Mouse (Mus musculus) midbrain, postnatal 0 days (tissue): ENCODE data around the gene Cav1. TPM values are rescaled to one million over a fixed set of nuclear protein-coding genes. Genes with fewer than 3 reads are reported as not detected.

ENCODE experiments used
- ATAC-seq: fragments of 200-750 bp; cut with Nextera tagmentation; 2 replicates; pipeline ENCODE4 v1.8.0; 2017; ENCODE audit warnings: moderate number of reproducible peaks, mild to moderate bottlenecking, moderate TSS enrichment, moderate library complexity; ENCODE audit not compliant: low FRiP score
- DNase-seq: peaks from one replicate; pipeline ENCODE4 v3.0.0-alpha.2; 2015; ENCODE audit warnings: low spot score
- H3K27ac ChIP-seq: fragments of 300-500 bp; sonication (generic); 2 replicates; pipeline ENCODE4 v1.5.1; 2014; ENCODE audit warnings: low read depth, mild to moderate bottlenecking, low read length, mixed read lengths
- H3K27me3 ChIP-seq: fragments of 300-500 bp; sonication (generic); 2 replicates; pipeline ENCODE4 v1.6.1; 2014; ENCODE audit warnings: low read length, control low read depth, mixed read lengths; ENCODE audit not compliant: insufficient read depth
- H3K36me3 ChIP-seq: fragments of 300-500 bp; sonication (generic); 2 replicates; pipeline ENCODE4 v1.6.1; 2014; ENCODE audit warnings: low read length, control low read depth, mixed read lengths; ENCODE audit not compliant: insufficient read depth
- H3K4me1 ChIP-seq: fragments of 300-500 bp; sonication (generic); 2 replicates; pipeline ENCODE4 v1.6.1; 2014; ENCODE audit warnings: mild to moderate bottlenecking, control low read depth, antibody characterized with exemption, low read length, mixed read lengths; ENCODE audit not compliant: insufficient read depth
- H3K4me2 ChIP-seq: fragments of 300-500 bp; sonication (generic); 2 replicates; pipeline ENCODE4 v1.6.1; 2014; ENCODE audit warnings: low read depth, mild to moderate bottlenecking, low read length, mixed read lengths; ENCODE audit not compliant: poor library complexity, severe bottlenecking
- H3K4me3 ChIP-seq: fragments of 300-500 bp; sonication (generic); 2 replicates; pipeline ENCODE4 v1.5.1; 2014; ENCODE audit warnings: low read depth, mild to moderate bottlenecking, low read length, moderate library complexity
- H3K9ac ChIP-seq: fragments of 300-500 bp; sonication (generic); replicated peaks from 2 replicates; pipeline ENCODE4 v1.6.1; 2014; ENCODE audit warnings: mild to moderate bottlenecking, low read length, moderate library complexity, mixed read lengths; ENCODE audit not compliant: poor library complexity, severe bottlenecking
- H3K9me3 ChIP-seq: fragments of 300-500 bp; sonication (generic); 2 replicates; pipeline ENCODE4 v1.6.1; 2016; ENCODE audit warnings: low read length, control low read depth
- CTCF ChIP-seq: IDR thresholded peaks from 2 replicates; pipeline ENCODE4 v1.5.1; 2016; ENCODE audit warnings: antibody characterized with exemption, mild to moderate bottlenecking
- WGBS: fragments of 180-500 bp; shearing (Covaris S2); extraction: QIAGEN DNeasy Blood & Tissue Kit; methylation state at CpG from one replicate; pipeline ENCODE4 v1.1.7; 2014; 5-methylcytosine and 5-hydroxymethylcytosine counted together
- polyA plus RNA-seq: library from polyadenylated mRNA; unstranded; fragments of >200 nt; fragmentation: Nextera tagmentation; extraction: Ambion mirVana; gene quantifications from 2 replicates; pipeline ENCODE4 v1.2.1, GENCODE M21; 2015
- total RNA-seq: library from RNA; depleted of rRNA; stranded (reverse); fragments of >200 nt; gene quantifications from 2 replicates; pipeline ENCODE4 v1.2.3, GENCODE M21; 2014

Gene Cav1
- total and polyA plus RNA-seq, 2 experiments from 2014 or later = 19.4 to 37.4 TPM

DNA sequence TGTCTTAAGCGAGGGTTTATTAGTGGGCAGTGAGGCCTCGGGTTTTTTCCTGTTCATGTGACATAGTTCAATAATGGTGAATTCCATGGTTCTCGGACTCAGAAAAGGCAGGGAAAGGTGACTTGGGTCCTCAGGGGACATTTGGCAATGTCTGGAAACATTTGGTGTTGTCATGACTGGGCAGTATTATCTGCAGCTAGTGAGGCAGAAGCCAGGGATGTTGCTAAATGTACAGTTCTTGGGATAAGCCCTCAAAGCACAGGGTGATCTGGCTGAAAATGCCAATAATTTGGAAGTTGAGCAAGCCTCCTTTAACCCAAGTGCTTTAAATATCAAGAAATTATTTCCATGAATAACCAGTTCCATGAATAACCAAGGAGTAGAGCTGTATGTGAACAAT, 27.8 kb upstream of the Cav1 start:
- DNase-seq (no peak), ATAC-seq (no peak)
- Histone ChIP-seq H3K36me3 (no peaks in the 10 kb centered on the region), H3K4me2 (no peak overlapping the region), H3K9me3 (no peaks in the 10 kb centered on the region), H3K27me3 (no peaks in the 10 kb centered on the region; the same call in 1 of the 2 replicates), H3K27ac (no peak overlapping the region), H3K4me1 (no peaks in the 10 kb centered on the region), H3K9ac (no peak overlapping the region), H3K4me3 (no peak overlapping the region)
- 91% methylated on average over 3 of the region's 3 CpGs for WGBS
- TF ChIP-seq CTCF = no peak

DNA sequence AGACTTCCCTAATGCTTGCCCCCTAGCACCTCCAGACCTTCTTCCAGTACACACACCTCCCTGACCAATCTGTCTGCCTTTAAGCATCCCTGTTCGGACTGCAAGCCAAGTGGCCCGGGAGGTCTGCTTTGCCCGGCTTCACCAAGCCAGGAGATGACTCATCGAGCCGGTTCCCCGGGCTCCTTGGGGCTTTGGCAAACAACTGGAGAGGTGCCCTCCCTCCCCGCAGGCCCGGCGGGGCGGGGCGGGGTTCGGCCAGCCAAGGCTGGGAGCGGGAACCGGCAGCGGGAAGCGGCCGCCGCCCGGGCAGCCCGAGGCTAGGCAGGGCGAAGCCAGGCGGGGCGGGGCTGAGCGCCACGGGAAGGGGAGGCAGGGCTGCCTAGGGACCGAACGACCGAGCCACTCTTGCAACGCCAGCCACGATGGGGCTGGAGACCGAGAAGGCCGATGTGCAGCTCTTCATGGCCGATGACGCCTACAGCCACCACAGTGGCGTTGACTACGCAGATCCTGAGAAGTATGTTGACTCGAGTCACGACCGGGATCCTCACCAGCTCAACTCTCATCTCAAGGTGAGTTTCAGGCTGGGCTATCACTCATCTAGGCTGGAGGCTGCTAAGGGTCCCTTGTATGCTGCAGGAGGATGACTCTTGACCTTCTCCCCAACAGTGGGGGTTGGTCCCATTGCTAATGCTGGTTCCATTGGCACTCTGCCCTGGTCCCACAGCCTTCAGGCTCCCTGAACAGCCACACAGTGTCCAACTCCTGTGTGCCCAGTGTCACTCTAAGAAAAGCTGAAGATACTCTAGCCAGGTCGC, 25.0 kb upstream of the Cav1 start, which contains the start of gene Cav2:
Gene Cav2, plus strand, starts transcription at position 247 of the 818 bp plus-strand sequence.
- H3K4me3 ChIP-seq = peak within 1 kb of the TSS; percentile 45
- ATAC-seq = peak; percentile 83
- H3K27ac ChIP-seq = no peak within 1 kb of the TSS
- no peaks in the 10 kb centered on the region for H3K4me1 ChIP-seq
- H3K4me2 ChIP-seq = peak within 1 kb of the TSS; percentile 74
- peak; percentile 50 for DNase-seq
- H3K9ac ChIP-seq = peak within 1 kb of the TSS; percentile 46
- no peaks in the 10 kb centered on the region for H3K36me3 ChIP-seq
- H3K9me3 ChIP-seq = no peaks in the 10 kb centered on the region
- WGBS = 1% methylated on average over 35 of the region's 40 CpGs
- no peak for TF ChIP-seq CTCF
- H3K27me3 ChIP-seq = no peaks in the 10 kb centered on the region; the same call in 1 of the 2 replicates

DNA sequence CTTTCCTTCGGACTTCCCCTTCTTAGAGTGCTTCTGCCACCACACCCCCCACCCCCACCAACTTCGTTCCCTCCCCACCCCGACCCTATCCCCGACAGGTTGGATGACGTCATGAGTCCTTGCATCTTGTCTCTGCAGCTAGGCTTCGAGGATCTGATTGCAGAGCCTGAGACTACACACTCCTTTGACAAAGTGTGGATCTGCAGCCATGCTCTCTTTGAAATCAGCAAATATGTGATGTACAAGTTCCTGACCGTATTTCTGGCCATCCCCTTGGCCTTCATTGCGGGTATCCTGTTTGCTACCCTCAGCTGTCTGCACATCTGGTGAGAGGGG, 24.4 kb upstream of the Cav1 start:
- peak; percentile 3 for DNase-seq
- Histone ChIP-seq H3K4me1 (no peaks in the 10 kb centered on the region), H3K27me3 (no peaks in the 10 kb centered on the region; the same call in 1 of the 2 replicates), H3K27ac (no peak overlapping the region), H3K4me2 (peak overlapping the region; percentile 74), H3K4me3 (peak overlapping the region; percentile 45; the same call in 1 of the 2 replicates), H3K9ac (peak overlapping the region; percentile 46; the same call in 1 of the 2 replicates), H3K9me3 (no peaks in the 10 kb centered on the region), H3K36me3 (no peaks in the 10 kb centered on the region)
- no peak for TF ChIP-seq CTCF
- 25% methylated on average over 8 of the region's 8 CpGs for WGBS
- ATAC-seq = peak; percentile 50; the same call in 1 of the 2 replicates

DNA sequence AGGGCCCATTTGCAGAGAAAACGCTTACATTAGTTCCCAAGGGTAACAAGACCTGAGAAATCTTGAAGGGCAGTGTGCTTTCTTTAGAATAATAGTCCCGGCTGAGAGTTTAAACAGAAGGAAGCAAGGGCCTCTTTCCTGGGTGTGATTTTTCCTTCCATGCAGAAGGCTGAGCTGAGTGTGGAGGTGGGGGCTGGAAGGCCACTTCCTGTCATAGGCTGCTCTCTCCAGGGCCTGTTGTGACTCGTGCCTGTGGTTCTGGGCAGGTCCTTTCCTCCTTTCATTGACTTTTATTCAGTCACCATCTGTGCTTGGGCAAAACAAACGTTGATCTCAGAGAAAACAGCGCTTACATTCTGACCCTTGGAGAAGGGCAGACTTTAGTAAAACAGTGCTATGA, 24.0 kb upstream of the Cav1 start:
- TF ChIP-seq CTCF = no peak
- H3K27me3 ChIP-seq = no peaks in the 10 kb centered on the region; the same call in 1 of the 2 replicates
- DNase-seq (peak; percentile 1), ATAC-seq (no peak)
- H3K36me3 ChIP-seq = no peaks in the 10 kb centered on the region
- H3K27ac ChIP-seq = no peak overlapping the region
- no peak overlapping the region for H3K4me3 ChIP-seq
- no peak overlapping the region for H3K9ac ChIP-seq
- peak overlapping the region; percentile 74; the same call in 1 of the 2 replicates for H3K4me2 ChIP-seq
- no peaks in the 10 kb centered on the region for H3K9me3 ChIP-seq
- WGBS = 43% methylated on average over 5 of the region's 5 CpGs
- H3K4me1 ChIP-seq = no peaks in the 10 kb centered on the region

DNA sequence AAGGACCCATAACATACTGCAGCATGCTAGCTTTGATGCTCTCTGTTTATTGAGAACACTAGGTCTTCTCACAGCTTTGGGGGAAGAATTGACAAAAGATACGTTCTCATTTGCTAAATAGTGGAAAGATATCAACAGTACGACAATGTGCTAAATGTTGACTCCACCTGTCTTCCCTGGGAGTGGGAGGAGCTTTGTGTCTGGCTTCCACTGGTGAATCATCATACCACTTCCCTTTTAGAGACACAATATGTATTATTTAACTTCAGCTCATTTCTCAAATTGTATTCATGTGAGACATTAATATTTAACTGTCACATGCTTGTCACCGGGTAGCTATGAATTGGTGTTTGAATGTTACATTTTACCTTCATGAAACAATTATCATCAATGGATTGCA, 22.3 kb upstream of the Cav1 start:
- TF ChIP-seq CTCF = no peak
- ATAC-seq = no peak
- Histone ChIP-seq H3K27ac (no peak overlapping the region), H3K9ac (no peak overlapping the region), H3K27me3 (no peaks in the 10 kb centered on the region; the same call in 1 of the 2 replicates), H3K4me2 (no peak overlapping the region), H3K36me3 (no peaks in the 10 kb centered on the region), H3K4me3 (no peak overlapping the region), H3K4me1 (no peaks in the 10 kb centered on the region), H3K9me3 (no peaks in the 10 kb centered on the region)
- 83% methylated on average over 3 of the region's 3 CpGs for WGBS
- no peak for DNase-seq

DNA sequence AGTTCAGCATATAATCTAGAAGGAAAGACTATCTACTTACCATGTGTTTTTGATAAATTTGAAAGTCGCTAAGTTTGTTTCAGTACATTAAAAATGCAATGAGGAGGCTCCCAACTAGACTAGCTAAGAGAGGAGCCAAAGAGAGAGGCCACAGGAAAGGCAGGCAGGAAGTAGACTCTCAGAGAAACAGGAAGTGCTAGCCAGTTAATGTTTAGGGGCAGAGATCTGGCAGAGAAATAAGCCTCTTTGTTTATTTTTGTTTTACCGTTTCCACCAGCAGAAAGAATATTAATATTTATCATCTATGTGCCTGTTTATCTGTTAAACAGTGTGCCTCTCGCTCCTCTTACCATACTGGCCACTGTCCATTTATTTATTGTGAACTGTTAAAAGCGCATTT, 19.8 kb upstream of the Cav1 start:
- Histone ChIP-seq H3K4me3 (no peak overlapping the region), H3K27me3 (no peaks in the 10 kb centered on the region), H3K27ac (no peak overlapping the region), H3K4me1 (no peaks in the 10 kb centered on the region), H3K9me3 (no peaks in the 10 kb centered on the region), H3K9ac (no peak overlapping the region), H3K4me2 (no peak overlapping the region), H3K36me3 (no peaks in the 10 kb centered on the region)
- TF ChIP-seq CTCF = no peak
- DNase-seq = no peak
- WGBS = 88% methylated on average over 4 of the region's 4 CpGs
- ATAC-seq = no peak
